Mouse (Mus musculus): Measurements from ENCODE around the gene A230050P20Rik.

DNA sequence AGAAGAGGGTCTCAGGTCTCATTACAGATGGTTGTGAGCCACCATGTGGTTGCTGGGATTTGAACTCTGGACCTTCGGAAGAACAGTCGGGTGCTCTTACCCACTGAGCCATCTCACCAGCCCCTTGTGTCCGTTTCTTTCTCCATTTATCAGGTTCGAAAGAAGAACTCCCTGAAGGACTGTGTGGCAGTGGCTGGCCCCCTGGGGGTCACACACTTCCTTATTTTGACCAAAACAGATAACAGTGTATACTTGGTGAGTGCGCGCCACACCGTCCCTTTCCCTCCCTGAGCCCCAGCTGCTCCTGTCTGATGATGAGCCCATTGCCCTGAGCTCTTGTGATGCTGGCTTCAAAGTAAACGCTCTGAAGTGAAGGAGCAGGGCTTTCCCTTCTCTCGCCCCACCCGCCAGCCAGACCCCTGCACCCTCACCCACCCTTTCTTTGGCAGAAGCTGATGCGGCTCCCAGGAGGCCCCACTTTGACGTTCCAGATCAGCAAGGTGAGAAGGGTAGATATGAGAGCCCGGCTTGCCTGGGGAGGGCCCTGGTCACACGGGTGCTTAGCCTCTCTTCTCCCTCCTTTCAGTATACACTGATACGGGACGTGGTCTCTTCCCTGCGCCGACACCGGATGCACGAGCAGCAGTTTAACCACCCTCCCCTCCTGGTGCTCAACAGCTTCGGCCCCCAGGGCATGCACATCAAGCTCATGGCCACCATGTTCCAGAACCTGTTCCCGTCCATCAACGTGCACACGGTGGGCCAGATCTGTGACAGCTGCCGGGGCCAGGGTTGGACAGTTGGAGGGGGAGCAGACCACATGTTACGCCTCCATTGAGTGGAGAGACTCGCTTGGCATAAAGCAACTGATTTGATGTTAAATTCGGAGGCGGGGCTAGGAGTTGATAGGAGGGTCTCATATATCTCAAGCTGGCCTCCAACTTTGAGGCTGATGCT lies 21.0 kb downstream of the A230050P20Rik start:
- TF ChIP-seq CTCF (IDR thresholded peaks at IDR 0.05; ENCODE audit: control insufficient read depth, insufficient read depth, insufficient read length), result no peak
- TF ChIP-seq MYOD1 (IDR thresholded peaks at IDR 0.05; ENCODE audit: control insufficient read depth, insufficient read length, low read depth), result peak; percentile 70
- no peak for TF ChIP-seq USF1 (IDR thresholded peaks at IDR 0.05; ENCODE audit: low read depth)
- no peak for TF ChIP-seq MAX (IDR thresholded peaks at IDR 0.05)
- TF ChIP-seq FOSL1 (IDR thresholded peaks at IDR 0.05; ENCODE audit: insufficient read depth, low read length, poor library complexity, severe bottlenecking), result no peak
- TF ChIP-seq MYOG (IDR thresholded peaks at IDR 0.05; ENCODE audit: control insufficient read depth, extremely low read depth, insufficient read length), result no peak

All from C2C12 (cell line).